Mouse (Mus musculus): ENCODE results near the gene Lpcat3. TPM values are rescaled to one million over a fixed set of nuclear protein-coding genes. Genes with fewer than 3 reads are reported as not detected.

Gene Lpcat3
- polyA plus RNA-seq, 1 experiment from 2014 or later, result 35.9 TPM

GRCm38 (mm10) chr6:124724472-124724871 lies 61.6 kb downstream of the Lpcat3 start:
- Histone ChIP-seq H3K27ac (ENCODE audit: low read length) (no peak overlapping the region), H3K27me3 (replicated peaks; ENCODE audit: control insufficient read depth, insufficient read depth, low read length) (no peaks in the 10 kb centered on the region), H3K4me2 (ENCODE audit: low read length) (no peak overlapping the region), H3K9me3 (ENCODE audit: control insufficient read depth, low read length) (no peaks in the 10 kb centered on the region), H3K4me3 (replicated peaks; ENCODE audit: low read length) (no peak overlapping the region), H3K36me3 (ENCODE audit: control insufficient read depth, insufficient read depth) (no peaks in the 10 kb centered on the region), H3K4me1 (replicated peaks; ENCODE audit: control insufficient read depth, insufficient read depth, low read length) (no peaks in the 10 kb centered on the region), H3K9ac (replicated peaks; ENCODE audit: low read depth, low read length) (no peak overlapping the region)
- no peak for ATAC-seq
- WGBS, result 90% methylated on average over 10 of the region's 10 CpGs

- no peaks in the 10 kb centered on the region for H3K4me1 ChIP-seq (replicated peaks; ENCODE audit: control insufficient read depth, insufficient read depth, low read length)
- WGBS, result 88% methylated on average over 10 of the region's 10 CpGs
- H3K27ac ChIP-seq (ENCODE audit: low read length), result no peak overlapping the region
- no peak overlapping the region for H3K9ac ChIP-seq (replicated peaks; ENCODE audit: low read depth, low read length)
- H3K36me3 ChIP-seq (ENCODE audit: control insufficient read depth, insufficient read depth), result no peaks in the 10 kb centered on the region
- H3K9me3 ChIP-seq (ENCODE audit: control insufficient read depth, low read length), result no peaks in the 10 kb centered on the region
- no peak overlapping the region for H3K4me2 ChIP-seq (ENCODE audit: low read length)
- H3K4me3 ChIP-seq (replicated peaks; ENCODE audit: low read length), result no peak overlapping the region
- no peak for ATAC-seq
- H3K27me3 ChIP-seq (replicated peaks; ENCODE audit: control insufficient read depth, insufficient read depth, low read length), result no peaks in the 10 kb centered on the region
Observed at GRCm38 (mm10) chr6:124728621-124729020, 65.8 kb downstream of the Lpcat3 start.

DNA sequence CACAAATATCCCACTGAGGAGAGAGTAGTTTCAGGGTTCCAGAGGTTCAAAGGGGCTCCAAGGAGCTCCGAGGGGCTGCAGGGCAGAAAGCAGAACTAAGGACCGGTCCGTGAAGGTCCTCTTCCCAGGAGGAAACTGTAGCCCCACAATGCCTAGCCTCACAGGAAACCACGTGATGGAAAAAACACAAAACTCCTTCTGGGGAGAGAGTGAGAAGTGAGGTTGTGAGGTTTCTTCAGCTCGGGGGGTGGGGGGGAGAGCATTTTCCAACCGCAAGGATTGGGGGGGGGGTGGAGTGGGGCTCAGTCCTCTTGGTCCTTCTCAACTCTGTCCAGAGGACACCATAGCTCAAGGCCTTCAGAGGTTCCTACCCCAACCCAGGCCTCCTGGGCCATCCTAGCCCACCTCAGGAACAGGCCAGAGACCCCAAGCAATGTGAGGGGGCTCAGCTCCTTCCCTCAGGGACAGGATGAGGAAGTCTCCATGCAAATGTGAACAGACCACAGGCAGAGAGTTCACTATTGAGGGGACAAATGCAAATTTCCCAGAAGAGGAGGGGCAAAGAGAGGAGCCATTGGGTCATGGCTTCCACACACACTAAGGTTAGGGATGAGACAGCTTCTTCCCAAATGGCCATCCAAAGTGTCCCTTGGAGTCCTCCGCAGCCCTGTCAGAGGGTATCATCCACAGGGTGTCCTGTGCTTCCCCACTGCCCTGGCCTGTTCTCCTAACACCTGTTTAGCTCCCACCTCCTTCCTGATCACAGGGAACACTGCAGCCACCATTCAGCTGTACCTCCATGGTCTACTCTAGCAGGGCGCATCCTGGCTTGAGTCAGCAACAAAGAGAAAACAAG lies 67.3 kb downstream of the Lpcat3 start:
- Histone ChIP-seq H3K9me3 (ENCODE audit: control insufficient read depth, low read length) (no peaks in the 10 kb centered on the region), H3K36me3 (ENCODE audit: control insufficient read depth, insufficient read depth) (no peaks in the 10 kb centered on the region), H3K27ac (ENCODE audit: low read length) (no peak overlapping the region), H3K27me3 (replicated peaks; ENCODE audit: control insufficient read depth, insufficient read depth, low read length) (no peaks in the 10 kb centered on the region), H3K4me3 (replicated peaks; ENCODE audit: low read length) (no peak overlapping the region), H3K4me2 (ENCODE audit: low read length) (no peak overlapping the region), H3K9ac (replicated peaks; ENCODE audit: low read depth, low read length) (no peak overlapping the region), H3K4me1 (replicated peaks; ENCODE audit: control insufficient read depth, insufficient read depth, low read length) (no peaks in the 10 kb centered on the region)
- ATAC-seq, result no peak
- WGBS, result 90% methylated on average over 8 of the region's 8 CpGs

DNA sequence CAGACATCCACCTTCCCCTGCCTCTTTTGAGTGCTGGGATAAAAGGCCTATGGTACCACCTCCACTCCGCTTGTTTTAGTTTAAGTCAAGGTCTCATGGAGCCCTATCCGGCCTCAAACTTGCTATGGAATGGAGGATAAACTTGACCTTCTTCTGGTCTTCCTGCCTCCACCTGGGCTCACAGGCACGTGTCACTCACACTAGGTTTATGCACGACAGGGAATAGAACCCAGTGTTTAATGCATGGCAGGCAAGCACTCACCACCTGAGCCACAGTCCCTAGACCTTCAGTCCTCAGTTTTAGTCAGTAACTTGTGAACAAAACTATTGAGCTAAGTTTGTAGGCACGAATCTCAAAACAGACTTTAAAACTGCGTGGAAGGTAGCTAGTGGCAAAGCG lies 68.2 kb downstream of the Lpcat3 start:
- no peaks in the 10 kb centered on the region for H3K4me1 ChIP-seq (replicated peaks; ENCODE audit: control insufficient read depth, insufficient read depth, low read length)
- 86% methylated on average over 7 of the region's 7 CpGs for WGBS
- H3K4me3 ChIP-seq (replicated peaks; ENCODE audit: low read length), result no peak overlapping the region

DNA sequence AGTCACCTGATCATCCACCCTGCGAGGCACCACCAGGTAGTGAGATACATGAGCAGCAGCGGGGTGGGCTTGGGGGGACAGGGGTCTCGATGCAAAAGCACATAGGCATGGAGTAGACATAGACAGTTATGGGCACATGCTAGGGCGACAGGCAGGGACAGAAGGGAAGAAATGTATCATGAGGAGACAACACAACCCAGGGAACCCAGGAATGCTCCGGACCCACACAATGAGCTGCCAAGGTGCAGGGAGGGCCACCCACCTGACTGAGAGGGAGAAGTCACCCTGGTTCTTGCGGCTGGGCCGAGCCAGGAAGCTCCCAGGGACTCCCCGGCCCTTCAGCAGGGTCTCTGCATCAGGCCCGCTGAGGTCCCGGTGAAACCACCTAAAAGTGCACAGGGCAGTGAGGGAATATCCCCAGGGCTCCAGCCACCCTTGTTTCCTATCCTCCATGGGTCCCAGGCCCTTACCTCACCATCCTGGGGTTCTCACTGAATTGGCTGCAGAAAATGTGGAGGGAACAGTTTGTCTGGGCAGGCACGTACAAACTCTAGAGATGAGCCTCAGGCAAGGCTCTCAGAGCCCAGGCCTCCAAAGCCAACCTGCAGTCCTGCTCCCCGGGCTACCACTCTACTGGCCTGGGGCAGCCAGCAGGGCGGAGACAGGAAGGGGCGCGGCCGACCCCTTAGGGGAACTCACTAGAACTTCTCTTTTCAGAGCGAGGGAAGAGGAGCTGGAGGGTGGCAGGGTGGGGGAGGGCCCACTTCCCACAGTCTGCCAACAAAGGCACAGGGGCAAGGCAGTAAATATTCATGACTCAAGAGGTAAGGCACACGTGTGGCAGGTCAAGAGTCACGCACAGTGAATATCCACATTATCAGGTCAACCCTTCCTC lies 69.9 kb downstream of the Lpcat3 start:
- Histone ChIP-seq H3K27ac (ENCODE audit: low read length) (no peak overlapping the region), H3K9ac (replicated peaks; ENCODE audit: low read depth, low read length) (no peak overlapping the region), H3K4me1 (replicated peaks; ENCODE audit: control insufficient read depth, insufficient read depth, low read length) (no peaks in the 10 kb centered on the region), H3K4me2 (ENCODE audit: low read length) (no peak overlapping the region), H3K9me3 (ENCODE audit: control insufficient read depth, low read length) (no peaks in the 10 kb centered on the region), H3K4me3 (replicated peaks; ENCODE audit: low read length) (no peak overlapping the region), H3K27me3 (replicated peaks; ENCODE audit: control insufficient read depth, insufficient read depth, low read length) (no peaks in the 10 kb centered on the region), H3K36me3 (ENCODE audit: control insufficient read depth, insufficient read depth) (no peaks in the 10 kb centered on the region)
- ATAC-seq, result no peak
- 51% methylated on average over 19 of the region's 19 CpGs for WGBS

More for the DNA sequence above, 68.2 kb downstream of the Lpcat3 start:
- Histone ChIP-seq H3K27ac (ENCODE audit: low read length) (no peak overlapping the region), H3K9ac (replicated peaks; ENCODE audit: low read depth, low read length) (no peak overlapping the region), H3K27me3 (replicated peaks; ENCODE audit: control insufficient read depth, insufficient read depth, low read length) (no peaks in the 10 kb centered on the region), H3K4me2 (ENCODE audit: low read length) (no peak overlapping the region), H3K9me3 (ENCODE audit: control insufficient read depth, low read length) (no peaks in the 10 kb centered on the region), H3K36me3 (ENCODE audit: control insufficient read depth, insufficient read depth) (no peaks in the 10 kb centered on the region)
- no peak for ATAC-seq

DNA sequence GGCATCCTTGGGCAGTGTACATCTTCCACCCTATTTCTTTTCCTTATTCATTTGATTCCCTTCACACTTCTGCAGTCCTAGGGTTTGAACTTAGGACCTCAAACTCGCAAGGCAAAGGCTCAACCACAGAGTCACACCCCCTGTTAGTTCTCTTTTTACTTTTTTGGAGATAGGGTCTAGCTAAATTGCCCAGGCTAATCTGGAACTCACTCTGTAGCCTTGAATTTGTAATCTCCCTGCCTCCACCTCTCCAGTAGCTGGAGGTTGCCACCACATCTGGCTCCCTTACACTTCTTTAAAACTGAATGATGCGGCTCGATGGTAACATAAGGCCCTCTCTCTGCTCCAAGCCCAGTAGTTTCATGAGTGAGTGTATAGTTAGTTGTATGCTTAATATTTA lies 71.6 kb downstream of the Lpcat3 start:
- peaks cover 10% of the 10 kb centered on the region for H3K4me1 ChIP-seq (replicated peaks; ENCODE audit: control insufficient read depth, insufficient read depth, low read length)
- ATAC-seq, result no peak
- WGBS, result 86% methylated on average over 3 of the region's 3 CpGs
- no peak overlapping the region for H3K4me3 ChIP-seq (replicated peaks; ENCODE audit: low read length)
- no peak overlapping the region for H3K4me2 ChIP-seq (ENCODE audit: low read length)
- H3K27me3 ChIP-seq (replicated peaks; ENCODE audit: control insufficient read depth, insufficient read depth, low read length), result no peaks in the 10 kb centered on the region
- no peaks in the 10 kb centered on the region for H3K9me3 ChIP-seq (ENCODE audit: control insufficient read depth, low read length)
- H3K9ac ChIP-seq (replicated peaks; ENCODE audit: low read depth, low read length), result no peak overlapping the region
- H3K36me3 ChIP-seq (ENCODE audit: control insufficient read depth, insufficient read depth), result no peaks in the 10 kb centered on the region
- H3K27ac ChIP-seq (ENCODE audit: low read length), result no peak overlapping the region

DNA sequence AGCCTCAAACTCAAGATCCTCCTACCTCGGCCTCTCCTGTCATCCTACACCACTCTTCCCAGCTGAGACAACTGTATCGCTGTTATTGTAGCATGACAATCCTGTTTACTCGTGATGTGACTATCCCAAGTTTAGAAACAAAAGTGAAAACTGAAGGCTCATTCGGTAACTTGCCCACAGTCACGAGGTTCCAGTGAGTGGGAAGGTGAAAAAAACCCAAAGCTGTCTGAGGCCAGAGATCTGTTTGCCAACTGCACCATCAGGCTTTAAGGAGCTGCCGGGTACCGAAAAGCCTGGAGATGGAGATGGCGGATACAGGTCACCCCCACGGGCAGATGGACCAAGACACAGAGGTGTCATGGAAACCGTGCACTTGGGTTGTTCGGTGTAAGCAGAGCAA lies 74.2 kb downstream of the Lpcat3 start:
- whole genome bisulfite sequencing, result 91% methylated on average over 11 of the region's 11 CpGs
- Histone ChIP-seq H3K4me3 (replicated peaks; ENCODE audit: low read length) (no peak overlapping the region), H3K27me3 (replicated peaks; ENCODE audit: control insufficient read depth, insufficient read depth, low read length) (no peaks in the 10 kb centered on the region), H3K27ac (ENCODE audit: low read length) (no peak overlapping the region), H3K4me2 (ENCODE audit: low read length) (no peak overlapping the region), H3K9me3 (ENCODE audit: control insufficient read depth, low read length) (no peaks in the 10 kb centered on the region), H3K36me3 (ENCODE audit: control insufficient read depth, insufficient read depth) (no peaks in the 10 kb centered on the region), H3K9ac (replicated peaks; ENCODE audit: low read depth, low read length) (no peak overlapping the region), H3K4me1 (replicated peaks; ENCODE audit: control insufficient read depth, insufficient read depth, low read length) (peaks cover 23% of the 10 kb centered on the region)
- ATAC-seq, result no peak

DNA sequence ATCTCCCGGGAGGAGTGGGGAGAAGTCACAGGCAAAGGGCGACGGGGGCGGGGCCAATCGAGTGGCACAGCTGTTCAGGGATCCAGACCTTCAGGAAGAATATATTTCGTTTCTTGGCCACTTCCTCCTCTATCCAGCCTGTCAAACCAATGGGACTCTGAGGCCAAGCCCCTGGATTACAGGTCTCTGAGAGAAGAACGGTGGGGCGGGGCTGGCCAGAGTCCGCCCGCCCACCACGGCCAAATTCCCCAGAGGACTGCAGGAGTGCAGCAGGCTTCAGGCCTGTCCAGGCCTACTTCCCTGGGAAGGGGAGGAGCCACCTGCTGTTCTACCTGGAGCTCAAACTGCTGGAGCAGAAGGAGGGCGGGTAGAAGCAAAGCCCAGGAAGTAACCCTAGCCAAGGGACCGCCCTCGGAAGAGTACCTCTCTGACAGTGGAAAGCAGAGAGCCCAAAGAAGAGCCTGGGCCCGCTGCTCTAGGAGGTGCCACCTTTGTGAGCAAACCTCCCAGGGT lies 75.7 kb downstream of the Lpcat3 start, which contains the start of gene Ptpn6:
Gene Ptpn6, minus strand, starts transcription at position 204 of the 513 bp plus-strand sequence.
- Histone ChIP-seq H3K27me3 (replicated peaks; ENCODE audit: control insufficient read depth, insufficient read depth, low read length) (no peaks in the 10 kb centered on the region), H3K36me3 (ENCODE audit: control insufficient read depth, insufficient read depth) (peaks cover 4% of the 10 kb centered on the region; the same call in 1 of the 2 replicates), H3K4me1 (replicated peaks; ENCODE audit: control insufficient read depth, insufficient read depth, low read length) (peaks cover 25% of the 10 kb centered on the region), H3K4me2 (ENCODE audit: low read length) (no peak within 1 kb of the TSS), H3K4me3 (replicated peaks; ENCODE audit: low read length) (no peak within 1 kb of the TSS), H3K27ac (ENCODE audit: low read length) (no peak within 1 kb of the TSS), H3K9ac (replicated peaks; ENCODE audit: low read depth, low read length) (0 out of 2 replicates have a peak within 1 kb of the TSS, but pooled peaks have one; percentile 14), H3K9me3 (ENCODE audit: control insufficient read depth, low read length) (no peaks in the 10 kb centered on the region)
- 31% methylated on average over 15 of the region's 15 CpGs for WGBS
- ATAC-seq, result no peak

- H3K4me1 ChIP-seq (replicated peaks; ENCODE audit: control insufficient read depth, insufficient read depth, low read length), result peaks cover 25% of the 10 kb centered on the region
- H3K4me3 ChIP-seq (replicated peaks; ENCODE audit: low read length), result no peak overlapping the region
- WGBS, result 83% methylated on average over 10 of the region's 10 CpGs
- H3K36me3 ChIP-seq (ENCODE audit: control insufficient read depth, insufficient read depth), result peaks cover 4% of the 10 kb centered on the region; the same call in 1 of the 2 replicates
- H3K9ac ChIP-seq (replicated peaks; ENCODE audit: low read depth, low read length), result no peak overlapping the region
- no peaks in the 10 kb centered on the region for H3K27me3 ChIP-seq (replicated peaks; ENCODE audit: control insufficient read depth, insufficient read depth, low read length)
- no peak overlapping the region; the same call in 1 of the 2 replicates for H3K4me2 ChIP-seq (ENCODE audit: low read length)
- no peaks in the 10 kb centered on the region for H3K9me3 ChIP-seq (ENCODE audit: control insufficient read depth, low read length)
- ATAC-seq, result no peak
- H3K27ac ChIP-seq (ENCODE audit: low read length), result no peak overlapping the region
Observed at GRCm38 (mm10) chr6:124739231-124739796, 76.5 kb downstream of the Lpcat3 start.
